Mouse (Mus musculus) cerebellum, postnatal 10 days (tissue): Measurements from ENCODE around the gene Bglap2.
A peak's percentile ranks its signal among the peaks of the same experiment; 100 is the strongest.
"Not testable (repeated sequence)": the region's sequence is repeated elsewhere in the genome, so short reads cannot be mapped to it uniquely, and the experiment has no call there.

Source experiments
- DNase-seq, 2 experiments: peaks; one replicate each; pipeline ENCODE4 v3.0.0; 2021; ENCODE audit warnings: mixed read lengths in 2 of 2

Bglap2 gene

GRCm38 (mm10) chr3:88384364-88384763, 5.9 kb upstream of the Bglap2 start, which contains the start of gene Bglap:
Bglap (minus strand) TSS chr3:88384464.
- DNase-seq, result no peak

GRCm38 (mm10) chr3:88382383-88382782, 3.9 kb upstream of the Bglap2 start:
- not testable (repeated sequence) for DNase-seq

GRCm38 (mm10) chr3:88381389-88382315, 3.2 kb upstream of the Bglap2 start:
- DNase-seq, result peak in 1 of 2 experiments; percentile 20

- DNase-seq, result not testable (repeated sequence)
These were observed 1.9 kb downstream of the Bglap2 start for GRCm38 (mm10) chr3:88376644-88377043.

GRCm38 (mm10) chr3:88375750-88376626, 2.5 kb downstream of the Bglap2 start:
- DNase-seq, result not testable (repeated sequence)

- not testable (repeated sequence) for DNase-seq
These were observed 5.9 kb downstream of the Bglap2 start, which contains the start of gene Bglap3 for GRCm38 (mm10) chr3:88372643-88373042. Bglap3 (minus strand) TSS chr3:88372743.

GRCm38 (mm10) chr3:88368511-88368910, 10.0 kb downstream of the Bglap2 start:
- DNase-seq, result not testable (repeated sequence)

GRCm38 (mm10) chr3:88367517-88367916, 11.0 kb downstream of the Bglap2 start:
- not testable (repeated sequence) for DNase-seq

- DNase-seq, result not testable (repeated sequence)
These were observed 11.6 kb downstream of the Bglap2 start for GRCm38 (mm10) chr3:88366830-88367428.

GRCm38 (mm10) chr3:88365705-88366361, 12.7 kb downstream of the Bglap2 start:
- no peak for DNase-seq

- DNase-seq, result peak; percentile 63 to 77
These were observed 14.2 kb downstream of the Bglap2 start, which contains the start of gene Paqr6 for GRCm38 (mm10) chr3:88364337-88364736. Paqr6 (plus strand) TSS chr3:88364584.

- DNase-seq, result peak in 1 of 2 experiments; percentile 39
These were observed 14.8 kb downstream of the Bglap2 start for GRCm38 (mm10) chr3:88363700-88364099.

- peak; percentile 26 to 42 for DNase-seq
These were observed 16.7 kb downstream of the Bglap2 start for GRCm38 (mm10) chr3:88361612-88362313.

- no peak for DNase-seq
These were observed 17.4 kb downstream of the Bglap2 start for GRCm38 (mm10) chr3:88361096-88361495.

- DNase-seq, result no peak
These were observed 18.5 kb downstream of the Bglap2 start for GRCm38 (mm10) chr3:88359989-88360388.

GRCm38 (mm10) chr3:88359584-88359983, 18.9 kb downstream of the Bglap2 start:
- DNase-seq, result no peak

- DNase-seq, result peak; percentile 38 to 52
These were observed 23.9 kb downstream of the Bglap2 start for GRCm38 (mm10) chr3:88354396-88355165.

- no peak for DNase-seq
These were observed 25.6 kb downstream of the Bglap2 start for GRCm38 (mm10) chr3:88352907-88353306.

GRCm38 (mm10) chr3:88350732-88351131, 27.8 kb downstream of the Bglap2 start:
- no peak for DNase-seq

GRCm38 (mm10) chr3:88339006-88339405, 39.5 kb downstream of the Bglap2 start:
- DNase-seq, result no peak
